Mouse (Mus musculus) layer of hippocampus, postnatal 14 days (tissue): ENCODE data around the gene Tm6sf1. TPM values are rescaled to one million over a fixed set of nuclear protein-coding genes. Genes with fewer than 3 reads are reported as not detected.
"Not testable (repeated sequence)": the region's sequence is repeated elsewhere in the genome, so short reads cannot be mapped to it uniquely, and the experiment has no call there.

Source experiments
- DNase-seq, 2 experiments: peaks; one replicate each; pipeline ENCODE4 v3.0.0; 2021 to 2022; ENCODE audit warnings: low spot score in 2 of 2, mixed read lengths in 1 of 2
- long read RNA-seq, 2 experiments: library from polyadenylated mRNA; stranded (forward); transcript quantifications; one replicate each; pipeline ENCODE4 v2.0.0; 2021
- total RNA-seq, 2 experiments: library from RNA; stranded (reverse); gene quantifications; 2 replicates each; pipeline ENCODE4 v1.2.3; 2021

Tm6sf1 gene
- 10 to 100 TPM; 15.8 to 22.9 TPM for total RNA-seq
- long read RNA-seq, experiment 1, transcript Tm6sf1-201 (10 exons, 2,226 nt): major isoform, 17 of 20 reads
- long read RNA-seq, experiment 1, partial matches to known transcripts: 2 of 20 reads
- long read RNA-seq, experiment 1, other reads (novel, unspliced or antisense): 1 of 20 reads
- long read RNA-seq, experiment 2, transcript Tm6sf1-201 (10 exons, 2,226 nt): major isoform, 12 of 16 reads
- long read RNA-seq, experiment 2, partial matches to known transcripts: 2 of 16 reads
- long read RNA-seq, experiment 2, other reads (novel, unspliced or antisense): 2 of 16 reads

DNA sequence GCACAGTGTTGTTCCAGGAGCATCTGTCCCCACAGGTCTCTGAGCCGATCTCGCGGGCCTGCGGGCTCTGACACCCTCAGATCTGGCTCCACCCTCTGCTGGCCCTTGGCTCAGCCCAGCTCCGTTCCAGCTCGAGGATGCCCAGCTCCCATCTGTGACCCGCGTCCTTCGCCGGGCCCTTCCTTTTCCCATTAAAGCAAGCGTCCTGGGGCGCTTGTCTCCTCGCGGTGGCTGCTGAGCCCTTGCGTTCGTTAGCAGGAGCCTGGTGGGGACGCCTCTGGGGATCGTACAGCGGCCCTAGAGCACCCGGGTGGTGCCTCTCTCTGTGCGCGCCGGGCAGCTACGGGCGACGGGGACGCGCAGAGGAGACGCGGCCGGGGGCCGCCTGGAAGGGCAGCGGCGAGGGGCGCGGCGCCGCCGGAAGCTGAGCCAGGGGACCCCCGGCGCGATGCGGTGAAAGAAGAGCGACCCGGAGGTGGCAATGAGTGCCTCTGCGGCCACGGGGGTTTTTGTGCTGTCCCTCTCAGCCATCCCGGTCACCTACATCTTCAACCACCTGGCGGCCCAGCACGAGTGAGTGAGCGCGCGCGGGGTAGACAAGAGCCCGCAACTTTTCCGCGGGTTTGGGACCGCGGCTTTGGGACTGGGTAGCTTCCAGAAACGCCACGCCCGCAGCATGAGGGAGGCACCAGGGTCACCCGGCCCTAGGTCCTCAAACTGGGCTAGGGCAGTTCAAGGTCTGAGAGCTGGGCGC lies at the start of gene Tm6sf1:
Tm6sf1 (plus strand) TSS at position 34 of the 754 bp plus-strand sequence.
- no peak for DNase-seq

- DNase-seq: no peak
Measured at GRCm38 (mm10) chr7:81824906-81825305, 33.9 kb upstream of the Tm6sf1 start.

DNA sequence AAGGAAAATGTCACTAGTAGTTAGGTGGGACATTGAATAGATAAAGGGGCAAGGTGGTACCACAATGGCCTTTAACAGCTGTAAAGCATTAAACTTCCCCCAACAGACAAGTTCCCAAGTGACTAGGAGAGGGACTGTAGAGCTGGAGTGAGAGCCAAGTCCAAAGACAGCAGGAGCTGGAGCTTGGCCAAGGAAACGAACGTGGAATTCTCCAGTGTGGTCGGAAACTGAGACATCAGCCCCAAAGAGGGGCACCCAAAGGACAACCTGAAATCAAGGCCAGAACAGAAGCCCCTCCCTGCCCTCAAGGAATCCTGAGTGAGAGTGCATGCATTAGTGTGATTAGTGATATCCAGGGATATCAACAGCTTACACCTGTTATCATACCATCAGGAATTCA lies 33.4 kb upstream of the Tm6sf1 start:
- no peak for DNase-seq

- DNase-seq: peak in 1 of 2 experiments; percentile 13
Measured at GRCm38 (mm10) chr7:81827806-81828667, 30.8 kb upstream of the Tm6sf1 start.

GRCm38 (mm10) chr7:81828681-81829378 lies 30.0 kb upstream of the Tm6sf1 start:
- peak; percentile 45 to 64 for DNase-seq

DNA sequence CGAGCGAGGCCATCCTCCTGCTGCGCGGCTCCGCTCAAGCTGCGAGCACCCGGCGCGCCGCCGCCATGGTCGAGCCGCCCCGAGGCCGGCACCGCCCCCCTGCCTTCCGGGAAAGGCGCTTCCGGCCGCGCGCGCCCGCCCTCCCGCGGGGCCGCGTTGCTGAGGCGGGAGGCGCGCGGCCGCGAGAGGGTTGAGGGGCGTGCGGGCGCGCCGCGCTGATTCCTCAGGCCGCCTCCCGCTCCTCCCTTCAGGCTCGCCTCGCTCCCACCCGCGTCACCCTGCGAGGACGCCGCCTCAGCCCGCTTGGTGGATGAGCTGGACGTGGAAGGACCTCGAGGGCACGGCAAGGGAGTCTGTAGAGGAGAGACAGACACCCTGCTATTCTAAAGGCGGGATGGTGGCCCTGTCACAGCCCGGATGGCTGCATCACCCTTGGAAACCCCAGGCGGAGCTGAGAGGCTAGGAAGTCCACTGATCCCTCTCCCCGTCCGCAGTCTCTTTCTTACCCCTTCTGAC lies 29.4 kb upstream of the Tm6sf1 start, which contains the start of gene Btbd1:
Btbd1 (minus strand) TSS at position 53 of the 516 bp plus-strand sequence.
- DNase-seq: peak; percentile 78 to 82

- DNase-seq: no peak
Measured at GRCm38 (mm10) chr7:81834847-81835246, 24.0 kb upstream of the Tm6sf1 start.

- DNase-seq: no peak
Measured at GRCm38 (mm10) chr7:81835430-81835829, 23.4 kb upstream of the Tm6sf1 start.

- not testable (repeated sequence) for DNase-seq
Measured at GRCm38 (mm10) chr7:81837771-81838170, 21.0 kb upstream of the Tm6sf1 start.

- no peak for DNase-seq
Measured at GRCm38 (mm10) chr7:81839746-81840145, 19.1 kb upstream of the Tm6sf1 start.

DNA sequence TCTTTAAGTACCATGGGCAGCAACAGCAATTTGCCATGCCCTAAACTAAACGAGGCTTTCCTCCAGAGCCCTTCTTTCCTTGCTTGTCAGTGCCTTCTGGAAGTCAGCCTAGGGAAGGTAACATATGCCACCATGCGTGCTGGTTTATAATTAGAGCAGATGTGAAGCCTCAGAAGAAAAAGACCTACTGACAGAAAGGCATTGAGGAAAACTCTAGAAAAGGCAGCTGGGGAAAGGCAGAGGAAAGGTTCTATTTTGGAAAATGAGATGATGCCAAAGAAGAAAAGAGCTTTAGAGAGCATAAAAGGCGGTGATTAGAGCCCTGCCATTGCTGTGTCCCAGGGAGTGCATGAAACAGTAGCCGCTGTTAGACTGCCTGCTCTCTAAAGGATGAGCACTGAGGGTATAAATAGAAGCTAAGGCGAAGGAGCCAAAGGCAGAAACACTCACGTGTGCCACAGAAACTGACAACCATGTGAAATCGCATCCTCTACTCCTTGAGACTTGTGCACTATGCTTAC lies 18.1 kb upstream of the Tm6sf1 start:
- DNase-seq: peak in 1 of 2 experiments; percentile 18

GRCm38 (mm10) chr7:81841439-81841838 lies 17.4 kb upstream of the Tm6sf1 start:
- DNase-seq: no peak

DNA sequence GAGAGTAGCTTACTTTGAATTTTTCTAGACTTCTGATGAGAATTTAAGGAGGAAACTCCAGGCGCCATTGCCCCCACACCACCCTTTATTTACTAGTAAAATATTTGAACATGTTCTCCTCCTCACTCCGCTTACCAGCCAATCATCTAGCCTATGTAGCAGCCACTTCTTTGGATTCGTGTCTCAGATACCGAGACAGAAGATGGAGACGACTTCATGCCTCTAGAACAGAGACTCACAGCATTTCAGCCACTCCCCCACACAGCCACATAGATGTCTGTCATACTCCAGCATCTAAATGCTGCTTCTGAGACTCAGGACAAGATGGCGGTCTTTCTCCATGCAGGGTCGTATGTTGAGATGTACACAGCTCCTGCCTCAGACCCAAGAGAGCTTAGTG lies 16.7 kb upstream of the Tm6sf1 start:
- no peak for DNase-seq

GRCm38 (mm10) chr7:81842998-81843397 lies 15.8 kb upstream of the Tm6sf1 start:
- DNase-seq: no peak

- no peak for DNase-seq
Measured at GRCm38 (mm10) chr7:81843903-81844302, 14.9 kb upstream of the Tm6sf1 start.

DNA sequence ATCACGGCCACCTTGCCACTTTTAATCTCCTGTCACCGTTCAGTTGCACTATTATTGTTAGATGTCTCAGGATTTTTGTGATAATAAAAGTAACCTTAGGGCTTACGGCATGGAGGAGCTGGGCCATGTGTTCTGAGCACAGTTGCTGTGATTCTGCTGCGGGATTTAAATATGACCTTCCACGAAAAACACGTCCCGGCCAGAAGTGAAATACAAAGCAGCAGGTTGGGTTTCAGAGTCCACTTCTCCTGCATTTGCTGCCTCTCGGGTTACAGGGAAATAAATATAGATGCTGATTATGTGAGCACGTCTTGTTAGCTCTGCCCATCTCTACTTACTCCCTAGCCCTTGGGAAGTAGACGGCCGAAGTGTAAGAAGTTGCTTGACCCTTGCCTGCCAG lies 14.0 kb upstream of the Tm6sf1 start:
- DNase-seq: no peak

- no peak for DNase-seq
Measured at GRCm38 (mm10) chr7:81845313-81845712, 13.5 kb upstream of the Tm6sf1 start.

DNA sequence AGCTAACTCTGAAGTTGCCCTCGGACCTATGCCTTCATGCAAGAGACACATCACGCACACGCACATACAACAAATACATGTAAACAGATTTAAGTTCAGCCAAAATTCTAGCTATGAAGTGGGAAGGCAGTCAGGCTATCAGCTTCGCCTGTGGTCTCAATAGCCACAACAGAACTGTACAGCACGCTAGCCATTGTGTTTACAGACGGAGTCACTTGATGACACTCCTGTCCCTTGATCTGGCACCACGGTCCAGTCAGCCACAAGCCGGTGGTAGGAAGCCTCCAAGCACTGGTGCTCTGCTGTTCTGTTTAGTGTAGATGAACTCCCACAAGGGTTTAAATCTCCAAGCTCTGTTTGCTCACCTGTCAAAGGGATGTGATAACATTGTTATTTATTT lies 12.8 kb upstream of the Tm6sf1 start:
- DNase-seq: no peak

GRCm38 (mm10) chr7:81847010-81847409 lies 11.8 kb upstream of the Tm6sf1 start:
- no peak for DNase-seq

DNA sequence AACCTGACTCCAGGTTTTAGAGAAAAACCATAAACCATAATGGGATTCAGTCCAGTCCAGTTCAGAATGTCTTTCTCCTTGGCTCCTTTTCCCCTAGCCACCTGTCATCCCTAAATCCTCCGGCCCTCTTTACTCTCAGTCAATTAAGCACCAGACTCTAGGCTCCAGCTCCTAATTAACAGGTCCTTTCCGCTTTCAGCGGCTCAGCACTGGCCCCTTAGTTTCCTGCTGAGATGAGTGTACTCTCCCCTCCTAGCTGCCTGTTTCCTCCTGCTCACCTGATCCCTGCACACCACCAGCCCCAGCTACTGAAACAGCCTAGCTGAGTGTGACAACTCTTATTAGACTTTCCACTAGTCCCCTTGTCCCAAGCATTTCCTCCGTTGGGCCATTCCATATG lies 11.0 kb upstream of the Tm6sf1 start:
- DNase-seq: no peak
